Mouse (Mus musculus) forebrain, embryonic 10.5 days (tissue): ENCODE data around the gene Gng5. TPM values are rescaled to one million over a fixed set of nuclear protein-coding genes. Genes with fewer than 3 reads are reported as not detected.

Source experiments
- DNase-seq: peaks from one replicate; pipeline ENCODE4 v3.0.0-alpha.2; 2017; ENCODE audit warnings: low spot score; ENCODE audit errors: extremely low spot score
- H3K27ac ChIP-seq: fragments of 300-500 bp; sonication (generic); 2 replicates; pipeline ENCODE4 v1.5.1; 2016; ENCODE audit warnings: mild to moderate bottlenecking
- H3K27me3 ChIP-seq: fragments of 300-500 bp; sonication (generic); 2 replicates; pipeline ENCODE4 v1.6.1; 2016; ENCODE audit warnings: mild to moderate bottlenecking; ENCODE audit not compliant: poor library complexity, severe bottlenecking
- H3K36me3 ChIP-seq: fragments of 300-500 bp; sonication (generic); replicated peaks from 2 replicates; pipeline ENCODE4 v1.6.1; 2016; ENCODE audit warnings: mild to moderate bottlenecking, moderate library complexity
- H3K4me1 ChIP-seq: fragments of 300-500 bp; sonication (generic); 2 replicates; pipeline ENCODE4 v1.6.1; 2016
- H3K4me3 ChIP-seq: fragments of 300-500 bp; sonication (generic); 2 replicates; pipeline ENCODE4 v1.5.1; 2016; ENCODE audit warnings: mild to moderate bottlenecking, moderate library complexity
- H3K9me3 ChIP-seq: fragments of 300-500 bp; sonication (generic); 2 replicates; pipeline ENCODE4 v1.6.1; 2016; ENCODE audit warnings: mild to moderate bottlenecking, moderate library complexity
- WGBS: fragments of 180-500 bp; shearing (Covaris S2); methylation state at CpG from one replicate; pipeline ENCODE4 v1.1.7; 2016; 5-methylcytosine and 5-hydroxymethylcytosine counted together
- polyA plus RNA-seq: library from polyadenylated mRNA; unstranded; fragments of >200 nt; fragmentation: Nextera tagmentation; extraction: Ambion mirVana; gene quantifications from 2 replicates; pipeline ENCODE4 v1.2.1, GENCODE M21; 2016

Gene Gng5
- polyA plus RNA-seq, 1 experiment from 2014 or later = 1,224 TPM

- 27% methylated on average over 5 of the region's 5 CpGs for WGBS
- peak overlapping the region; percentile 91 for H3K4me3 ChIP-seq
- no peaks in the 10 kb centered on the region for H3K27me3 ChIP-seq
- no peaks in the 10 kb centered on the region for H3K9me3 ChIP-seq
- DNase-seq = no peak
- peaks cover 32% of the 10 kb centered on the region for H3K4me1 ChIP-seq
- H3K27ac ChIP-seq = peak overlapping the region; percentile 98
- peaks cover 41% of the 10 kb centered on the region for H3K36me3 ChIP-seq
Measured at GRCm38 (mm10) chr3:146500810-146501201, 1.2 kb downstream of the Gng5 start.

GRCm38 (mm10) chr3:146501601-146502123 lies 2.1 kb downstream of the Gng5 start:
- WGBS = 80% methylated on average over 5 of the region's 5 CpGs
- H3K4me3 ChIP-seq = peak overlapping the region; percentile 91
- no peak for DNase-seq

GRCm38 (mm10) chr3:146506711-146507110 lies 7.1 kb downstream of the Gng5 start:
- Histone ChIP-seq H3K9me3 (no peaks in the 10 kb centered on the region), H3K4me3 (no peak overlapping the region), H3K36me3 (peaks cover 96% of the 10 kb centered on the region), H3K27ac (no peak overlapping the region), H3K27me3 (no peaks in the 10 kb centered on the region), H3K4me1 (peaks cover 12% of the 10 kb centered on the region)
- WGBS = 96% methylated on average over 7 of the region's 7 CpGs
- no peak for DNase-seq

More at GRCm38 (mm10) chr3:146501601-146502123, 2.1 kb downstream of the Gng5 start:
- Histone ChIP-seq H3K9me3 (no peaks in the 10 kb centered on the region), H3K27me3 (no peaks in the 10 kb centered on the region), H3K36me3 (peaks cover 50% of the 10 kb centered on the region), H3K4me1 (peaks cover 32% of the 10 kb centered on the region), H3K27ac (peak overlapping the region; percentile 98; the same call in 1 of the 2 replicates)

GRCm38 (mm10) chr3:146520226-146520797 lies 20.7 kb downstream of the Gng5 start:
- DNase-seq = no peak
- Histone ChIP-seq H3K36me3 (peaks cover 40% of the 10 kb centered on the region), H3K4me3 (peak overlapping the region; percentile 78), H3K4me1 (peaks cover 14% of the 10 kb centered on the region), H3K9me3 (no peaks in the 10 kb centered on the region), H3K27ac (peak overlapping the region; percentile 98), H3K27me3 (no peaks in the 10 kb centered on the region)
- 47% methylated on average over 5 of the region's 5 CpGs for WGBS

GRCm38 (mm10) chr3:146520798-146521651 lies 21.4 kb downstream of the Gng5 start, which contains the start of gene Rpf1:
Rpf1 (minus strand) TSS chr3:146521429.
- peak within 1 kb of the TSS; percentile 98 for H3K27ac ChIP-seq
- DNase-seq = peak; percentile 92
- H3K36me3 ChIP-seq = peaks cover 32% of the 10 kb centered on the region
- H3K9me3 ChIP-seq = no peaks in the 10 kb centered on the region
- peaks cover 14% of the 10 kb centered on the region for H3K4me1 ChIP-seq
- peak within 1 kb of the TSS; percentile 78 for H3K4me3 ChIP-seq
- H3K27me3 ChIP-seq = no peaks in the 10 kb centered on the region
- WGBS = under 1% methylated on average over 64 of the region's 82 CpGs

GRCm38 (mm10) chr3:146521652-146522020 lies 22.0 kb downstream of the Gng5 start:
- Histone ChIP-seq H3K27ac (peak overlapping the region; percentile 98), H3K36me3 (peaks cover 27% of the 10 kb centered on the region), H3K27me3 (no peaks in the 10 kb centered on the region), H3K4me3 (peak overlapping the region; percentile 78), H3K4me1 (peaks cover 14% of the 10 kb centered on the region), H3K9me3 (no peaks in the 10 kb centered on the region)
- WGBS = 14% methylated on average over 8 of the region's 8 CpGs
- DNase-seq = no peak

- H3K9me3 ChIP-seq = no peaks in the 10 kb centered on the region
- H3K27ac ChIP-seq = no peak overlapping the region
- 45% methylated on average over 2 of the region's 2 CpGs for WGBS
- H3K4me3 ChIP-seq = no peak overlapping the region
- no peak for DNase-seq
- no peaks in the 10 kb centered on the region for H3K4me1 ChIP-seq
- no peaks in the 10 kb centered on the region for H3K27me3 ChIP-seq
- no peaks in the 10 kb centered on the region for H3K36me3 ChIP-seq
Measured at GRCm38 (mm10) chr3:146528335-146528734, 28.7 kb downstream of the Gng5 start.

GRCm38 (mm10) chr3:146534986-146535385 lies 35.4 kb downstream of the Gng5 start:
- 66% methylated on average over 6 of the region's 6 CpGs for WGBS
- DNase-seq = no peak
- Histone ChIP-seq H3K27ac (no peak overlapping the region), H3K27me3 (no peaks in the 10 kb centered on the region), H3K4me1 (no peaks in the 10 kb centered on the region), H3K9me3 (no peaks in the 10 kb centered on the region), H3K36me3 (no peaks in the 10 kb centered on the region), H3K4me3 (no peak overlapping the region)

- no peaks in the 10 kb centered on the region for H3K4me1 ChIP-seq
- H3K27me3 ChIP-seq = no peaks in the 10 kb centered on the region
- H3K36me3 ChIP-seq = no peaks in the 10 kb centered on the region
- peaks cover 4% of the 10 kb centered on the region; the same call in 1 of the 2 replicates for H3K9me3 ChIP-seq
- DNase-seq = no peak
- H3K4me3 ChIP-seq = no peak overlapping the region
- H3K27ac ChIP-seq = no peak overlapping the region
- WGBS = 90% methylated on average over 4 of the region's 4 CpGs
Measured at GRCm38 (mm10) chr3:146540521-146541273, 41.1 kb downstream of the Gng5 start.

- WGBS = 30% methylated on average over 1 of the region's 1 CpGs
Measured at GRCm38 (mm10) chr3:146543632-146544031, 44.0 kb downstream of the Gng5 start.

GRCm38 (mm10) chr3:146554816-146555215 lies 55.2 kb downstream of the Gng5 start:
- WGBS = 86% methylated on average over 7 of the region's 7 CpGs
- H3K27me3 ChIP-seq = no peaks in the 10 kb centered on the region
- no peak overlapping the region for H3K4me3 ChIP-seq
- H3K9me3 ChIP-seq = no peaks in the 10 kb centered on the region
- DNase-seq = no peak
- no peaks in the 10 kb centered on the region for H3K36me3 ChIP-seq
- no peak overlapping the region for H3K27ac ChIP-seq
- no peaks in the 10 kb centered on the region for H3K4me1 ChIP-seq

More at GRCm38 (mm10) chr3:146543632-146544031, 44.0 kb downstream of the Gng5 start:
- Histone ChIP-seq H3K36me3 (no peaks in the 10 kb centered on the region), H3K9me3 (peaks cover 4% of the 10 kb centered on the region; the same call in 1 of the 2 replicates), H3K27me3 (no peaks in the 10 kb centered on the region), H3K4me1 (no peaks in the 10 kb centered on the region), H3K4me3 (no peak overlapping the region), H3K27ac (no peak overlapping the region)
- no peak for DNase-seq
